Mouse (Mus musculus) small intestine, adult 2 months (tissue): Measurements from ENCODE around the gene Insm1. TPM values are rescaled to one million over a fixed set of nuclear protein-coding genes. Genes with fewer than 3 reads are reported as not detected.

Experiments used
- H3K27ac ChIP-seq: fragments of 200-500 bp; 2 replicates; pipeline ENCODE4 v1.5.1; 2012; ENCODE audit warnings: low read depth, low read length, control low read depth, inconsistent platforms; ENCODE audit not compliant: insufficient read depth
- H3K27me3 ChIP-seq: fragments of 200-500 bp; 2 replicates; pipeline ENCODE4 v1.6.1; 2012; ENCODE audit warnings: mild to moderate bottlenecking, moderate library complexity, low read length, inconsistent platforms; ENCODE audit not compliant: control insufficient read depth, insufficient read depth
- H3K36me3 ChIP-seq: fragments of 200-500 bp; 2 replicates; pipeline ENCODE4 v1.6.1; 2012; ENCODE audit warnings: mild to moderate bottlenecking, low read length, control low read depth, inconsistent platforms; ENCODE audit not compliant: control insufficient read depth, insufficient read depth
- H3K4me1 ChIP-seq: fragments of 200-500 bp; 2 replicates; pipeline ENCODE4 v1.6.1; 2012; ENCODE audit warnings: low read length, inconsistent platforms, mixed read lengths; ENCODE audit not compliant: control insufficient read depth, insufficient read depth, insufficient read length
- H3K4me3 ChIP-seq: fragments of 200-500 bp; 2 replicates; pipeline ENCODE4 v1.5.1; 2012; ENCODE audit warnings: low read depth, mild to moderate bottlenecking, control low read depth, inconsistent platforms, low read length, moderate library complexity
- CTCF ChIP-seq: fragments of 200-500 bp; IDR thresholded peaks from 2 replicates; pipeline ENCODE4 v1.5.1; 2012; ENCODE audit warnings: low read depth, mild to moderate bottlenecking, control low read depth, inconsistent platforms, low read length, moderate library complexity, mixed read lengths; ENCODE audit not compliant: insufficient replicate concordance, insufficient read length; ENCODE audit errors: extremely low read depth
- POLR2A ChIP-seq: fragments of 200-500 bp; IDR thresholded peaks from 2 replicates; pipeline ENCODE4 v1.6.1; 2012; ENCODE audit warnings: low read depth, mild to moderate bottlenecking, control low read depth, inconsistent platforms, low read length, moderate library complexity
- WGBS: fragments of 180-500 bp; shearing (Covaris S2); methylation state at CpG from one replicate; pipeline ENCODE4 v1.1.7; 2018; 5-methylcytosine and 5-hydroxymethylcytosine counted together
- polyA plus RNA-seq: library from polyadenylated mRNA; depleted of rRNA; stranded (reverse); fragments of >200 nt; gene quantifications from 2 replicates; pipeline ENCODE4 v1.2.3, GENCODE M21; 2012

Insm1 gene
- polyA plus RNA-seq, 1 experiment = 5.9 TPM

DNA sequence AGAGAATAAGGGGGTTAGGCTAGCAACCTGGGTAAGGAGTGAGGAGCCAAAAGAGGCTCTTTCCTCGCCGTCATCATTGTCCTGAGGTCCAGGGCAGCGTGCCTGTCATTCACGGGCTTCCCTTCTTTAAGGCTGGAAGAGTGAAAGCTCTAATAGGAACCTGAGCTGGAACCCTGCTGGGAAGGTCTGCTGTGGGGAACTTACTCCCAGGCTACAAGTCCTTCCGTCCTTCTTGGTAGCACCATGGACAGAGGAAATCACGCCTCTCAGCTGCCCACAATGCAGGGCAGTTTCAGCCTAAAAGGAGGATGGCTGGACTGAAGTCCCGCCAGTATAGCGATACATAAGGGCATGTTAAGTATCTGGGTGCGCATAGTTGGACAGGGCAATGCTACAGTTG, 4.8 kb downstream of the Insm1 start:
- H3K27me3 ChIP-seq = peaks cover 53% of the 10 kb centered on the region
- no peak overlapping the region for H3K27ac ChIP-seq

GRCm38 (mm10) chr2:146227646-146228045, 5.9 kb downstream of the Insm1 start:
- WGBS = 50% methylated on average over 3 of the region's 3 CpGs
- Histone ChIP-seq H3K4me1 (peaks cover 3% of the 10 kb centered on the region; the same call in 1 of the 2 replicates), H3K27me3 (peaks cover 41% of the 10 kb centered on the region), H3K4me3 (no peak overlapping the region), H3K27ac (no peak overlapping the region), H3K36me3 (no peaks in the 10 kb centered on the region)
- TF ChIP-seq CTCF (no peak), POLR2A (no peak)

More for the DNA sequence above, 4.8 kb downstream of the Insm1 start:
- TF ChIP-seq POLR2A (no peak), CTCF (no peak)
- 6% methylated on average over 9 of the region's 9 CpGs for WGBS
- Histone ChIP-seq H3K4me3 (no peak overlapping the region), H3K36me3 (no peaks in the 10 kb centered on the region), H3K4me1 (peaks cover 11% of the 10 kb centered on the region)

GRCm38 (mm10) chr2:146228435-146228834, 6.7 kb downstream of the Insm1 start:
- WGBS = 68% methylated on average over 2 of the region's 2 CpGs
- peaks cover 33% of the 10 kb centered on the region for H3K27me3 ChIP-seq
- no peak for TF ChIP-seq CTCF
- no peaks in the 10 kb centered on the region for H3K4me1 ChIP-seq
- H3K27ac ChIP-seq = no peak overlapping the region
- no peak overlapping the region for H3K4me3 ChIP-seq
- no peaks in the 10 kb centered on the region for H3K36me3 ChIP-seq

- peaks cover 13% of the 10 kb centered on the region; the same call in 1 of the 2 replicates for H3K27me3 ChIP-seq
- 89% methylated on average over 2 of the region's 2 CpGs for WGBS
- H3K4me3 ChIP-seq = no peak overlapping the region
- no peaks in the 10 kb centered on the region for H3K36me3 ChIP-seq
- H3K4me1 ChIP-seq = no peaks in the 10 kb centered on the region
- no peak overlapping the region for H3K27ac ChIP-seq
- TF ChIP-seq POLR2A = no peak
- no peak for TF ChIP-seq CTCF
Observed at GRCm38 (mm10) chr2:146231485-146231884, 9.8 kb downstream of the Insm1 start.

DNA sequence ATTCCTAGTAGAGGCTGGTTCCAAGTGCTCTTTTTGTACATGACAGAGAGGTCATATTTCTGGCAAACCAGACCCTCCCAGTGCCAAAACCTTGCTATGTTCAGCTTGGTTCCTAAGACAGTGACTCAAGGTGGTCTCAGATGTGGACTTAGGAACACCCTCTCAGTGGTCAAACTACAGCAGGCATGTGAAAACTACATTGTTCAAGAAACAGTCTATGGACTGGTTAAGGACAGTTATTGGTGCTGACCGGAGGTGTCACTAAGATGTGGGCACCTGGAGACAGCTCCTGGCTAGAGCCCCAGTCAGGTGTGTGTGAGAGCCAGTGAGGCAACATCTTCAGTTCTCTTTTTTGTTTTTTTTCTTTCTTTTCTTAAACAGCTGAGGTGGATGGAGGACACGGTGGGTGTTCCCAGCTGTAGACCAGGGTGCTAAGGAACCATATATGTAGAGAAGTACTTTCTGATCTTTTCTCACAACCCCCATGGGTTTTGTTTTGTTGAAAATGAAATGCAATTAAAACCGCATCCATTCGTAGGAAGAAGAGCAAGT, 17.6 kb downstream of the Insm1 start:
- no peaks in the 10 kb centered on the region for H3K4me1 ChIP-seq
- no peak overlapping the region for H3K27ac ChIP-seq
- H3K27me3 ChIP-seq = no peaks in the 10 kb centered on the region
- H3K36me3 ChIP-seq = peaks cover 5% of the 10 kb centered on the region
- no peak overlapping the region for H3K4me3 ChIP-seq
- 94% methylated on average over 4 of the region's 4 CpGs for WGBS
- TF ChIP-seq POLR2A (no peak), CTCF (no peak)

- WGBS = 95% methylated on average over 2 of the region's 2 CpGs
- Histone ChIP-seq H3K4me1 (peaks cover 7% of the 10 kb centered on the region), H3K36me3 (peaks cover 15% of the 10 kb centered on the region)
Observed at GRCm38 (mm10) chr2:146244049-146244448, 22.3 kb downstream of the Insm1 start.

GRCm38 (mm10) chr2:146245401-146245800, 23.7 kb downstream of the Insm1 start:
- no peak overlapping the region for H3K27ac ChIP-seq
- peaks cover 18% of the 10 kb centered on the region; the same call in 1 of the 2 replicates for H3K36me3 ChIP-seq
- H3K4me1 ChIP-seq = peaks cover 7% of the 10 kb centered on the region
- TF ChIP-seq POLR2A (no peak), CTCF (no peak)
- 71% methylated on average over 7 of the region's 7 CpGs for WGBS
- H3K4me3 ChIP-seq = no peak overlapping the region
- no peaks in the 10 kb centered on the region for H3K27me3 ChIP-seq

More at GRCm38 (mm10) chr2:146244049-146244448, 22.3 kb downstream of the Insm1 start:
- H3K4me3 ChIP-seq = no peak overlapping the region
- TF ChIP-seq CTCF (no peak), POLR2A (no peak)
- H3K27ac ChIP-seq = no peak overlapping the region
- no peaks in the 10 kb centered on the region for H3K27me3 ChIP-seq

DNA sequence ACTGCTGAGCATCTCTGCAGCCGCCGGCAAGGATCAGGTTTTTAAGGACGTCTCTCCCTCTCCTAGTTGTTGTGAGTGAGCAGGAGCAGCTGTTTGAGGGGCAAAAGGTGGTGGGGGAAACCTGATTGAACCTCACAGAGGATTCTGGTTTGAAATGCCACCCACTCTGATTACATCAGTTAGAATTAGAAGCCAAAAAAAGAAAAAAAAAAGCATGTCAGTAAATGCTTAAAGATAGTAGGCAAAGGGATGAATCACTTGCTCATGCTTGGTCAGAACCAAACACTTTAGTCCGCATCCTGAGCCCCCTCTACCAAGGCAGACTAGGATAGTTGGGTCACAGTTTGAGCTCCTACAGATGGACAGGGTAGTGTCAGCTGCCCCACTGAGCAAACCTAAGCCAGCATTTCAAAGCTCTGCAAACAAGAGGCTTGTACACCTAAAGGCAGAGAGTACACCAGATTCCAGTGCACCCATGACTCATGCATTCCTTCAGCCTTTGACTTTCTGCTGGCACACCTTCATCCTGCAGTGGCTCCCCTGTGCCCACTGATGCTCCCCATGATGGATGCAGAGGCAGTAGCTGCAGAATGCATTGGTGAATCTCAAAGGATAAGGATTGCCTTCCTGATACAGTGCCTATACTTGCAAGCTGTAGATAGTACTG, 24.8 kb downstream of the Insm1 start:
- Histone ChIP-seq H3K4me1 (peaks cover 7% of the 10 kb centered on the region), H3K27ac (no peak overlapping the region), H3K36me3 (peaks cover 18% of the 10 kb centered on the region; the same call in 1 of the 2 replicates), H3K4me3 (no peak overlapping the region), H3K27me3 (no peaks in the 10 kb centered on the region)
- 90% methylated on average over 4 of the region's 4 CpGs for WGBS
- TF ChIP-seq CTCF = no peak
